Mouse (Mus musculus): Measurements from ENCODE around the gene Gm6370. TPM values are rescaled to one million over a fixed set of nuclear protein-coding genes. Genes with fewer than 3 reads are reported as not detected.

Gm6370 gene
- total RNA-seq, 1 experiment from 2014 or later, result not detected

Other genes with a start within 250 kb of the Gm6370 start
- not detected in 3 replicates for gene Wasf3, start 106.4 kb upstream of the Gm6370 start, total RNA-seq (2017)
- gene Gm6408, start 9.4 kb upstream of the Gm6370 start, total RNA-seq (2017), result not detected in 3 replicates
- gene 4930449I24Rik, start 11.0 kb downstream of the Gm6370 start, total RNA-seq (2017), result not detected in 3 replicates
- gene Gm3402, start 22.8 kb downstream of the Gm6370 start, total RNA-seq (2017), result not detected in 3 replicates
- gene Gm3404, start 34.4 kb downstream of the Gm6370 start, total RNA-seq (2017), result not detected in 3 replicates
- gene Gm3409, start 46.3 kb downstream of the Gm6370 start, total RNA-seq (2017), result not detected in 3 replicates
- not detected in 3 replicates for gene Gm3415, start 64.8 kb downstream of the Gm6370 start, total RNA-seq (2017)
- not detected in 3 replicates for gene Gpr12, start 93.9 kb downstream of the Gm6370 start, total RNA-seq (2017)